In the genomic region with DNA sequence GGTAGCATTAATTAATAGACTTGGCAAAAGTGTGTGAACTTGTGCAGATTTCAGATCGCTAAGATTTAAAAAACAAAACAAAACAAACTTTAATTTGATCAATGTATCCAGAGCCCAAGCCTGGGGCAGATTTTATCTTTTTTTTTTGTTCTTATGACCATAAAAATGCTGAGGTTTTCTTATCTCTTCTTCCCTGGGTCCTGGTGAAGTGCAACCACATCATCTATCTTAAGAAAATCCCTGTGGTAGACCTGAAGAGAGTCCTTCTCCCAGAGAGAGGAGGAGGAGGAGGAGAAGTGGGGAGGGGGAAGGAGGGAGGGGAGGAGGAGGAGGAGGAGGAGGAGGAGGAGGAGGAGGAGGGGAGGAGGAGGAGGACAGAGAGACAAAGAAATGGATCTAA, we compare ENCODE assay signal across 14 mouse cellular contexts.
"Had no signal": no experiment of that assay in that cellular context is flagged by ENCODE, and none has a peak within 500 bp of the region (broad histone marks: within the 10 kb centered on the region; RNA-seq: fewer than 3 reads in every experiment).

No protein-coding gene starts in this region.

- H3K4me3 ChIP-seq: lung, embryonic 15.5 days; megakaryocyte, embryonic 14.5 days; neural tube, embryonic 12.5 days; stomach, embryonic 15.5 days had no signal

- H3K4me1 ChIP-seq: stomach, embryonic 15.5 days had no signal

- H3K4me2 ChIP-seq: lung, embryonic 15.5 days; stomach, embryonic 15.5 days had no signal

- H3K9me3 ChIP-seq: lung, embryonic 15.5 days; megakaryocyte, embryonic 14.5 days; neural tube, embryonic 12.5 days; stomach, embryonic 15.5 days had no signal

- H3K27me3 ChIP-seq: lung, embryonic 15.5 days; neural tube, embryonic 12.5 days; stomach, embryonic 15.5 days had no signal

- H3K27ac ChIP-seq: lung, embryonic 15.5 days; macrophage; neural tube, embryonic 12.5 days; stomach, embryonic 15.5 days; stomach, postnatal 0 days had no signal

- H3K9ac ChIP-seq: liver, postnatal 0 days; lung, embryonic 15.5 days; neural tube, embryonic 12.5 days; stomach, embryonic 15.5 days had no signal

- H3K36me3 ChIP-seq: lung, embryonic 15.5 days; neural tube, embryonic 12.5 days had no signal

- ATAC-seq: liver, postnatal 0 days; lung, postnatal 0 days had no signal

- DNase-seq: liver, postnatal 0 days; lung, adult 2 months; lung, postnatal 14 days; lung, postnatal 36 days; right cerebral cortex, postnatal 14 days; thymus, postnatal 14 days; thymus, postnatal 36 days had no signal
